Mouse (Mus musculus): ENCODE measurements at regions not wholly inside any gene's neighbourhood (a gene's known extent, or its start where the extent isn't known, plus 50 kb on each side); places are given as distances from the start of the nearest gene placed in this dataset.

DNA sequence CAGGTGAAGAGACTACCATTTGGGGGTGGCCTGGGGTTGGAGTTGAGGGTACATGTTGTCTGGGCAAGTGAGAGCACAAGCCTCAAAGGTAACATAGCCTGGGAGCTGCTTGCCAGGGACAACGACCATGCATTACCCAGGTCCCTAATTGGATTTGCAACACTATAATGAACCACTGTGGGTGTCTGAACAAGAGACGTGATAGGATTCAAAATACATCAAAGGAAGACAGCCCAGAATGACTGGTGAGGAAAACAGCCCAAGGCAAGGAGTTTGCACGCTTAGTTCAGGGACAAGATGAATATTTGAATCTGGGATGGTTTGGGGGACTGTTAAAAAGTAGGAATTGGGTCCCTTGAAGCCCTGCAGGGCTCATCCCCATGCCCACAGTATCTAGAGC is 173.0 kb upstream of the Kit start:
- TF ChIP-seq CTCF (conservative IDR thresholded peaks at IDR 0.05; ENCODE audit: low read length), result no peak
- no peak for TF ChIP-seq NANOG (IDR thresholded peaks at IDR 0.05; ENCODE audit: borderline replicate concordance, low read length)

Measured in E14TG2a.4 (cell line).